Mouse (Mus musculus) kidney, embryonic 15.5 days (tissue): Measurements from ENCODE around the gene Nrcam. TPM values are rescaled to one million over a fixed set of nuclear protein-coding genes. Genes with fewer than 3 reads are reported as not detected.
A peak's percentile ranks its signal among the peaks of the same experiment; 100 is the strongest.

Experiments used
- ATAC-seq: fragments of 200-750 bp; cut with Nextera tagmentation; replicated peaks from 2 replicates; pipeline ENCODE4 v1.8.0; 2017; ENCODE audit warnings: moderate TSS enrichment; ENCODE audit not compliant: low FRiP score
- H3K27ac ChIP-seq: fragments of 300-500 bp; sonication (generic); 2 replicates; pipeline ENCODE4 v1.5.1; 2015; ENCODE audit warnings: mild to moderate bottlenecking, inconsistent platforms
- H3K27me3 ChIP-seq: fragments of 300-500 bp; sonication (generic); 2 replicates; pipeline ENCODE4 v1.6.1; 2015; ENCODE audit warnings: inconsistent platforms
- H3K36me3 ChIP-seq: fragments of 300-500 bp; sonication (generic); 2 replicates; pipeline ENCODE4 v1.6.1; 2015; ENCODE audit warnings: inconsistent platforms
- H3K4me1 ChIP-seq: fragments of 300-500 bp; sonication (generic); 2 replicates; pipeline ENCODE4 v1.6.1; 2015; ENCODE audit warnings: inconsistent platforms
- H3K4me2 ChIP-seq: fragments of 300-500 bp; sonication (generic); 2 replicates; pipeline ENCODE4 v1.6.1; 2015; ENCODE audit warnings: moderate library complexity, mild to moderate bottlenecking, inconsistent platforms
- H3K4me3 ChIP-seq: fragments of 300-500 bp; sonication (generic); replicated peaks from 2 replicates; pipeline ENCODE4 v1.5.1; 2015; ENCODE audit warnings: mild to moderate bottlenecking, inconsistent platforms
- H3K9ac ChIP-seq: fragments of 300-500 bp; sonication (generic); 2 replicates; pipeline ENCODE4 v1.6.1; 2015; ENCODE audit warnings: mild to moderate bottlenecking, inconsistent platforms
- H3K9me3 ChIP-seq: fragments of 300-500 bp; sonication (generic); replicated peaks from 2 replicates; pipeline ENCODE4 v1.6.1; 2016; ENCODE audit warnings: inconsistent platforms
- WGBS: fragments of 180-500 bp; shearing (Covaris S2); methylation state at CpG from one replicate; pipeline ENCODE4 v1.1.7; 2015; ENCODE audit warnings: mixed read lengths; 5-methylcytosine and 5-hydroxymethylcytosine counted together
- polyA plus RNA-seq: library from polyadenylated mRNA; unstranded; fragments of >200 nt; fragmentation: Nextera tagmentation; extraction: Ambion mirVana; gene quantifications from 2 replicates; pipeline ENCODE4 v1.2.1, GENCODE M21; 2015

Nrcam gene
- polyA plus RNA-seq, 1 experiment from 2014 or later, result 10.8 TPM

DNA sequence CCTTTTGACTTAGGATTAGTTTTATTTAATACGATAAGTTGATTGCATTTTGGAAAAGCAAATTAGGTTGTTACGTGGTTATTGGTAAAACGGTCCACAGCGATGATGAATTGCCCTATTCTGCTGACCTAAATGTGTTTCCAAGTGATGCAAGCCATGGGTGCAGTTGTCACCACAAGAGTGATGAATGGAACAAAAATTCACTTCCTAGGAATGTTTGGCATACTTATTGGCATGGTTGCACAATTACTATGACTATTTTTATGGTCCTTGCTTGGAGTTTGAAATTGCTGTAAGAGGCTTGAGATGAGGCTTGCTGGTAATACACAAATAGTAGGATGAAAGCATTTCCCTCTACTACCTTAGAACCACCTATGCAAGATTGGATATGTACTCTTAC is 125.1 kb downstream of the Nrcam start:
- Histone ChIP-seq H3K4me2 (no peak overlapping the region), H3K27me3 (no peaks in the 10 kb centered on the region), H3K9me3 (no peaks in the 10 kb centered on the region), H3K27ac (no peak overlapping the region), H3K4me1 (no peaks in the 10 kb centered on the region), H3K9ac (no peak overlapping the region), H3K4me3 (no peak overlapping the region), H3K36me3 (no peaks in the 10 kb centered on the region)
- WGBS, result 92% methylated on average over 4 of the region's 4 CpGs
- ATAC-seq, result no peak

DNA sequence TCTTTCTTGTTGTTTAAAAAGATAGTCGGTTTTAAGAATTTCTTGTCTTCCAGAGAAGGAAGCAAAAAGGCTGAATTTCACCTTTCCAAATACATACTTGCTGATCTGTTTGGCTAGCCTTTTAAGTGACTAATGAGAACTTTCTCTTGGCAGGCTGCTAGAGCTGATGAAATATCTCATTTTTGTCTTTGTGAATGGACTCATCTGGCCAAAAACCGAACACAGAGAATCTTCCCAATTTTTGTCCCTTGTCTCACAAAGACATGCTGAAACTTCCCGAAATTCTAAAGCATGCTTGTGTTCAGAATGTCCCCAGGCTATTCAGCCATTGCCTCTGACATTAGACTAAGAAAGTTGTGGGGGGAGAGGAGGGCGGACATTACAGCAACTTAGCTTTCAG is 129.3 kb downstream of the Nrcam start:
- H3K36me3 ChIP-seq, result no peaks in the 10 kb centered on the region
- H3K9ac ChIP-seq, result no peak overlapping the region
- no peaks in the 10 kb centered on the region for H3K9me3 ChIP-seq
- 81% methylated on average over 4 of the region's 4 CpGs for WGBS
- ATAC-seq, result no peak
- no peak overlapping the region for H3K4me3 ChIP-seq
- no peak overlapping the region for H3K27ac ChIP-seq
- H3K27me3 ChIP-seq, result no peaks in the 10 kb centered on the region
- H3K4me1 ChIP-seq, result 0 out of 2 replicates have a peak, but pooled peaks cover 3% of the 10 kb centered on the region
- H3K4me2 ChIP-seq, result no peak overlapping the region

DNA sequence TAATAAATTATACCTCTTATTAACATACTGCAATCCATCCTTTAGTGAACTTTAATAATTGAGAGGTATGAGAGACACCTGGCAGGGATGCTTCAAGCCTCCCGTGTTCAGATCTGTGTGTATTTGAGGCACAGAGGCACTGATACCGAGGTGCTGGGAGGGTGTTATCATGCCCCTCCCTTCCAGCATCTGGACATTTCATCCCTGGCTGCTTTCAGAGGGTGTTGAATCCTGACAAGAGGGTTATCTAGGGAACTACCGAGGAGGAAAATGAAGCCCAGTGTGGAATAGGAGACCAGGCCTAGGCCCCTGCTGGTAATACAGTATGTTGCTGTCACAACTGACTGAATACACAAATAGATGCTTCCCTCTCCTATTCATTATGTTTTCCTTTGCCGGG is 133.8 kb downstream of the Nrcam start:
- Histone ChIP-seq H3K4me2 (no peak overlapping the region), H3K9ac (no peak overlapping the region), H3K36me3 (no peaks in the 10 kb centered on the region), H3K9me3 (no peaks in the 10 kb centered on the region), H3K27ac (no peak overlapping the region), H3K4me1 (0 out of 2 replicates have a peak, but pooled peaks cover 3% of the 10 kb centered on the region), H3K4me3 (no peak overlapping the region), H3K27me3 (no peaks in the 10 kb centered on the region)
- peak; percentile 79; the same call in 1 of the 2 replicates for ATAC-seq
- 40% methylated on average over 4 of the region's 4 CpGs for WGBS

DNA sequence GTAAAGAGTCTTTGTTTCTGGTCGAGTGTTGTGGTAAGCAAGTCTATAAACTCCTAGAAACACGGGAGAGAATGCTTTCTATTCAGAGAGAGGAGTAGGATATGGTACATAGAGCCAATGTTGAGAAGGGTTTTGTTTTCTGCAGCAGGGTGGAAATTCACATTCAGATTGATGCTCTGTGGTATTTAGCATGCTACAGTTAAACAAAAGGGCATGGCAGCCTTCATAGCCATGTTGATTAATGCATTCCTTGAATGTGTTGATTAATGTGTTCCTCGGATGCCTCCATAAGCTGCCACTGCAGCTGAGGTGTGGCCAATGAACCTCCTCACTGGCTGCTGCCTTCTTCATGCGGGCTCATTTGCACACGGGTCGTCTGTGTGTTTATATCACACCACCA is 134.3 kb downstream of the Nrcam start:
- ATAC-seq, result no peak
- Histone ChIP-seq H3K9me3 (no peaks in the 10 kb centered on the region), H3K4me1 (0 out of 2 replicates have a peak, but pooled peaks cover 3% of the 10 kb centered on the region), H3K4me3 (no peak overlapping the region), H3K4me2 (no peak overlapping the region), H3K9ac (no peak overlapping the region), H3K27me3 (no peaks in the 10 kb centered on the region), H3K36me3 (no peaks in the 10 kb centered on the region), H3K27ac (no peak overlapping the region)
- 46% methylated on average over 6 of the region's 6 CpGs for WGBS

DNA sequence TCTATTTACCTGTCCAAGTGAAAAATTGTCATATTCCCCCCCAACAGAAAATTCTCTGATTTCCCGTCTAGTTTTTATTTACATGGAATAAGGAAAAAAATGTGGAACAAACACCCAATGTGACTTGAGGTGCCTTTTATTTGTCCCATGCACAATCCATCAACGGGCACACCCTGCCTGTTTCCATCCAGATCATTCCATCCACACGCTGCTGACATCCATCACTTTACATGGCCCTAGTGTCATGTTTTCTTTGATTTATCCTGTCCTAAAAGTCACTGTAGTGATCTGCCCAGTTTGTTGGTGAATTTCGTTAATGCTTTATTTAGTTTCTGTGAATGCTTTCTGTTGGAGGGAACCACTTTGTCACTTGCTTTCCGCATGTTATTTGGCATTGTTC is 142.4 kb downstream of the Nrcam start:
- H3K9ac ChIP-seq, result no peak overlapping the region

DNA sequence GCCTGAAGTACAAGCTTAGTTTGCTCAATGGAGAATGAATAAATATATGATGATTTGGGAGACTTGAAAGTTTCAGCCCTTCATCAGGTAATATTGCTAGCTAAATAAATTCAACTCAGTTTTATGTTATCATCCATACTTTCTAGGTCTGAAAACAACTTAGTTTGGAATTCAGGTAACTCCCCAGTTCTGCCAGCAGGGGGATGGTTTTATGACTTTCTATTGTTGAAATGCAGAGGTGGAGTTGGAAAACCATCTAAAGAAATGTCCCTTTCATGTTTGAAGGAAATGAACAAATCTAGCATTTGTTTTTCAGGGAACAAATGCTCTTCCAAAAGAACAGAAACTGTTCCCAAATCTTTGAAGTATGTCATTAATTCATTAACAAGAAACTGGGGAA is 146.7 kb downstream of the Nrcam start:
- no peak overlapping the region for H3K4me2 ChIP-seq
- no peak overlapping the region for H3K4me3 ChIP-seq
- H3K36me3 ChIP-seq, result no peaks in the 10 kb centered on the region
- no peaks in the 10 kb centered on the region for H3K4me1 ChIP-seq
- no peaks in the 10 kb centered on the region for H3K27me3 ChIP-seq
- H3K27ac ChIP-seq, result no peak overlapping the region
- ATAC-seq, result no peak
- H3K9me3 ChIP-seq, result no peaks in the 10 kb centered on the region
- H3K9ac ChIP-seq, result no peak overlapping the region

More for the DNA sequence above, 142.4 kb downstream of the Nrcam start:
- Histone ChIP-seq H3K4me1 (no peaks in the 10 kb centered on the region), H3K36me3 (no peaks in the 10 kb centered on the region), H3K9me3 (no peaks in the 10 kb centered on the region), H3K27me3 (no peaks in the 10 kb centered on the region), H3K4me2 (no peak overlapping the region), H3K27ac (no peak overlapping the region), H3K4me3 (no peak overlapping the region)
- ATAC-seq, result no peak
- WGBS, result 80% methylated on average over 5 of the region's 5 CpGs

DNA sequence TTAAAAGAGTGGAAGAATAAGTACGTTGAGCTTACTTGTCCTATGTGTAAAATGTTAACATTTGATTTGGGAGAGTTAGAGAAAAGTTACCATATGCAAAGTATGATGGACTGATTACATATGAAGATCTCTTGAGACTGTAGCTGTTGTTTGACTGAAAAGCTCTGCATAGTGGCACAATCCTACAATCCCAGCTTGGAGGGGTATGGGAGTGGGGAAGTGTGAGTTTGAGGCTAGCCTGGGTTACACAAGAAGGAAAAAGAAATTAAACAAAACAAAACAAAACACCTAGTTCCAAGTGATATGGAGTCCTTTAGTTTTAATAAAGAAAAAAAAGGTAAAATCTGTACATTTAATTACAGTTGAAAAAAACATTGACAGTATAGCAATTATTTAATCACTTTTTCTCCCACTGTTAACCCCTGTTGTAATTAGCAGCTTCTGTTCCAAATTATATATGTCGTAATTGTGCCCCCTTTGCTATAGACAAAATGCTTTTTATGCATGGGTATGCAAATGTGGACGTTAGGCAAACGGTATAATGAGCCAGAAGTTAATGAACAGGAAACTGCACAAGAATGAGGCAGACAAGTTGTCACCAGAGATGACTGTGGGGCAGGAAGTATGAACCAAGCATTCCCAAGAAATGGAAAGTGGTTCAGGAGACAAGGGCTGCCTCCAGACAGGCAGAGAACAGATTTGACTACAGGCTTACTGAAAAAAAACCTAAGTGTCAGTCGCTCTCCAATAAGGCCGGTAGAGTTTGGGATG is 150.8 kb downstream of the Nrcam start:
- Histone ChIP-seq H3K27me3 (no peaks in the 10 kb centered on the region), H3K9ac (no peak overlapping the region), H3K9me3 (no peaks in the 10 kb centered on the region), H3K4me1 (no peaks in the 10 kb centered on the region; the same call in 1 of the 2 replicates), H3K36me3 (no peaks in the 10 kb centered on the region), H3K27ac (no peak overlapping the region), H3K4me2 (no peak overlapping the region), H3K4me3 (no peak overlapping the region)
- ATAC-seq, result no peak
- WGBS, result 73% methylated on average over 6 of the region's 6 CpGs

DNA sequence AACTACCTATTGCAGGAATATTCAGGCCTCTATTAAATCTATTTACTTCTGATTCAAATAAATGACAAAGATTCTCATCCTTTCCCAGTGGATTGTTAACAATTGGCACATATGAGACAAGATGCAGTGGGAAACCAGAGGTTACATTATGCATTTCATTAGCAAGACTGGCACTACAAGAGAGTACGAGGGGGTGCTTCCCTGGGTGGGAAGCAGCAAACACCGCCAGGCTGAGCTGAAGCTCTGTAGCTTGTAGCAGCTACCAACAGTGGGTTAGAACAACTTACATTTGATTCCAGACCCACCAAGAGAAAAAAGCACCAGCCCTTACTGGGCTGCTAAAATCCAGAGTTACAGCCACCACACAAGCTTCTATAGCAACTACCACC is 151.3 kb downstream of the Nrcam start:
- 95% methylated on average over 2 of the region's 2 CpGs for WGBS
- ATAC-seq, result no peak
- H3K27ac ChIP-seq, result no peak overlapping the region

DNA sequence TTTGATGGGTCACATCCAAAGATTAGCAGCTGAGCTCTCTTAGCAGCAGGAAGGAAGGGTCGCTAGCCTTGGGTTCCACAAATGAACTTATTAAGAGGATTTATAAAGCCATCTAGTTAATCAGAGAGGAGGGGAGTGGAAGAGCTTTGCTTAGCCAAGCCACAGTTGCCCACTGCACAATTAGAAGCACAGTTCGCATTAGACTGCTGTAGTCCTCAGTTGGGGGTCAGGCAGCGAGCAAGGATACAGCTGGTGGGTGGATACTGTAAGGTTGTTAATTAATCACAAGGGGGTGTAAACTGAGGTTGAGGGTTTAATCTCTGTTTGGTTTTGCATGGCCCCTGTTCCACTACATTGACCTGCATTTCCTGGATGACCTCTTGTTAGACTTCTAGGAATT is 152.7 kb downstream of the Nrcam start:
- H3K27ac ChIP-seq, result no peak overlapping the region
- H3K9ac ChIP-seq, result no peak overlapping the region
- 0 out of 2 replicates have a peak, but pooled peaks have one; percentile 33 for ATAC-seq
- H3K4me2 ChIP-seq, result no peak overlapping the region
- no peak overlapping the region for H3K4me3 ChIP-seq
- H3K36me3 ChIP-seq, result no peaks in the 10 kb centered on the region
- 24% methylated on average over 3 of the region's 3 CpGs for WGBS
- no peaks in the 10 kb centered on the region; the same call in 1 of the 2 replicates for H3K4me1 ChIP-seq
- H3K9me3 ChIP-seq, result no peaks in the 10 kb centered on the region
- H3K27me3 ChIP-seq, result no peaks in the 10 kb centered on the region

More for the DNA sequence above, 151.3 kb downstream of the Nrcam start:
- Histone ChIP-seq H3K9me3 (no peaks in the 10 kb centered on the region), H3K4me3 (no peak overlapping the region), H3K4me1 (no peaks in the 10 kb centered on the region; the same call in 1 of the 2 replicates), H3K4me2 (no peak overlapping the region), H3K27me3 (no peaks in the 10 kb centered on the region), H3K36me3 (no peaks in the 10 kb centered on the region), H3K9ac (no peak overlapping the region)

DNA sequence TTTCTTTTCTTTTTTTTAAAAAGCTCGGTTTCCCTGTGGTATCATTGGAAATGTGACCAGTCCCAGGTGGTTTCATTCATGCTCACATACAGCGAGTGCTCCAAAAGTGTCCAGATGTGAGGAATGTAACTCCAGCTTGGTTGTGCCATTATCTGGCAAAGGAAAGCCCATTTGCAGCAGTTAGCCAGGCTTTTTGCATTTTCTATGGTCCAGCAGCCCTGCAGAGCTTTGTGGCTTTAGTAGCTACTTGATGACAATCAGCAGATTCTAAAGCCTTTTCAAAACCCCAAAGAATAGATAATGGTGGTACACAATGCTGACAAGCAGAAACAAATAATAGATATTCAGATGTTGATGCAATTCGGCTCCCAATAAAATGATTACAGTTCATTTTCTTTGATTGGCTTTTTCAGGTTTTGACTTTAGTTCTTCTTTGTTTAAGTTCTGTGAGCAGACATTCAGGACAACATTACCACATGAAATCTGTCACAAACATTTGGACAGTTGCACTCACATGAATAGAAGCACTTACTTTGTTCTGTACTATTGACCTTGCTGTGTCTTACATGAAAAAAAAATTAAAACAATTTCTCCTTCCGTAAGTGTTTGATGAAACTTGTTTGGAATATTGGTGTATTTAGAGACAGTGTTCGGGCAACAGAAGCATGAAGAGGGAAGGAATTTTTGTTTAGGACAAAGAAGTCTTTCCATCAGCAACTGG is 164.2 kb downstream of the Nrcam start:
- no peak for ATAC-seq
- no peaks in the 10 kb centered on the region for H3K9me3 ChIP-seq
- H3K4me2 ChIP-seq, result no peak overlapping the region
- no peak overlapping the region for H3K4me3 ChIP-seq
- H3K36me3 ChIP-seq, result no peaks in the 10 kb centered on the region
- no peak overlapping the region for H3K9ac ChIP-seq
- no peaks in the 10 kb centered on the region for H3K27me3 ChIP-seq
- H3K4me1 ChIP-seq, result no peaks in the 10 kb centered on the region
- 58% methylated on average over 5 of the region's 5 CpGs for WGBS
- H3K27ac ChIP-seq, result no peak overlapping the region

DNA sequence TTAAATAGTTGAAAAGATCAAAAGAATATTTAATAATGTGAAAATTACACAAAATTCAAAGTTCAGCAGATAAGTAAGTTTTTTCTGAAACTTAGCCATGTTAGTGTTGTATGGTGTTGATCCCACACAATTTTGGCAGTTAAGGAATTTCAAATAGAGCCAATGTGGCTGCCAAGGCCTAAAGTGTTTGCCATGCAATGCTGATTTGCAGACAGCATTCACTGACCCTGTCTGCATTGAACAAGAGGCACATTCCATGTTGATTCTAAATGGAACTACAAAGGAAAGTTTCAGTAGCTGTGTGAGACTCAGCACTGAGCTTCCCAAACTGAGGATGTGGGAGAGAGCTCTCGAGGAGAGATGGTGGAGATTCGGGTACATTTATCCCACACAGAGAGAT is 169.1 kb downstream of the Nrcam start:
- 79% methylated on average over 2 of the region's 2 CpGs for WGBS
- no peak overlapping the region for H3K4me3 ChIP-seq
- H3K4me1 ChIP-seq, result no peaks in the 10 kb centered on the region
- no peak for ATAC-seq
- H3K9ac ChIP-seq, result no peak overlapping the region
- no peaks in the 10 kb centered on the region for H3K9me3 ChIP-seq
- no peak overlapping the region for H3K4me2 ChIP-seq
- H3K27ac ChIP-seq, result no peak overlapping the region
- H3K36me3 ChIP-seq, result no peaks in the 10 kb centered on the region
- H3K27me3 ChIP-seq, result no peaks in the 10 kb centered on the region

DNA sequence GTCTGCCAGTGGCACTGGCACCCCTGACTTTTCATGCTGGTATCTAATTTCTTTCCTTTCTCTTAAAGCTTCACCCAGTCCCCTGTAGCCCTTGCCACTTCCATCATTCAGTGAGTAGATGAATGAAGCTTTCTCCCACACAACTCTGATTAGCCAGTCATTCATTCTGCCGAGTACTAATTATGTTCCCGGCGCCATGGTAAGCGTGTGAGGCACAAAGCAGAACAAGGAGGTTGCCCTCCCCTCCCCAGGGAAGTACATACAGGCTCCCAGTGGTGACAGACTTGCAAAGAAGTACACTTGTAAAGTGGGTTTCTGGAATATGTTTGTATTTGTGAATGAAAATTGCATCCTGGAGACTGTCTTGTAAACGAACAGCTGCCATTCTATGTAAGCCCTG is 170.2 kb downstream of the Nrcam start:
- 63% methylated on average over 5 of the region's 5 CpGs for WGBS
- H3K27ac ChIP-seq, result no peak overlapping the region
- no peaks in the 10 kb centered on the region for H3K4me1 ChIP-seq
- no peak overlapping the region for H3K4me3 ChIP-seq
- no peaks in the 10 kb centered on the region for H3K9me3 ChIP-seq
- no peak for ATAC-seq
- H3K36me3 ChIP-seq, result no peaks in the 10 kb centered on the region
- H3K4me2 ChIP-seq, result no peak overlapping the region
- H3K9ac ChIP-seq, result no peak overlapping the region
- H3K27me3 ChIP-seq, result no peaks in the 10 kb centered on the region
